Mouse (Mus musculus): Measurements from ENCODE around the gene Acsm2. TPM values are rescaled to one million over a fixed set of nuclear protein-coding genes. Genes with fewer than 3 reads are reported as not detected.
"Not testable (repeated sequence)": the region's sequence is repeated elsewhere in the genome, so short reads cannot be mapped to it uniquely, and the experiment has no call there.

Acsm2 gene
- total RNA-seq, 4 experiments from 2014 or later, result not detected

- DNase-seq, result not testable (repeated sequence)
Measured at GRCm38 (mm10) chr7:119562476-119562875, 8.3 kb downstream of the Acsm2 start.

GRCm38 (mm10) chr7:119594530-119595107, 40.5 kb downstream of the Acsm2 start:
- DNase-seq, result no peak

- no peak for DNase-seq
Measured at GRCm38 (mm10) chr7:119595306-119595705, 41.2 kb downstream of the Acsm2 start.

- no peak for DNase-seq
Measured at GRCm38 (mm10) chr7:119596536-119596935, 42.4 kb downstream of the Acsm2 start.

- no peak for DNase-seq
Measured at GRCm38 (mm10) chr7:119601195-119601953, 47.2 kb downstream of the Acsm2 start.

GRCm38 (mm10) chr7:119601954-119602317, 47.8 kb downstream of the Acsm2 start:
- DNase-seq, result no peak

GRCm38 (mm10) chr7:119604903-119605483, 50.9 kb downstream of the Acsm2 start:
- DNase-seq, result no peak

GRCm38 (mm10) chr7:119605926-119606663, 52.0 kb downstream of the Acsm2 start:
- no peak for DNase-seq

- DNase-seq, result no peak
Measured at GRCm38 (mm10) chr7:119606664-119607076, 52.5 kb downstream of the Acsm2 start, which contains the start of gene Acsm1. Acsm1 (plus strand) TSS chr7:119607026.

- no peak for DNase-seq
Measured at GRCm38 (mm10) chr7:119607796-119608515, 53.8 kb downstream of the Acsm2 start.

GRCm38 (mm10) chr7:119616531-119616930, 62.4 kb downstream of the Acsm2 start:
- DNase-seq, result no peak

- no peak for DNase-seq
Measured at GRCm38 (mm10) chr7:119617593-119617992, 63.5 kb downstream of the Acsm2 start.

- DNase-seq, result no peak
Measured at GRCm38 (mm10) chr7:119618209-119618935, 64.2 kb downstream of the Acsm2 start.

- DNase-seq, result no peak
Measured at GRCm38 (mm10) chr7:119620157-119620556, 66.0 kb downstream of the Acsm2 start.

- no peak for DNase-seq
Measured at GRCm38 (mm10) chr7:119638773-119639172, 84.6 kb downstream of the Acsm2 start.

GRCm38 (mm10) chr7:119642307-119642706, 88.2 kb downstream of the Acsm2 start:
- DNase-seq, result no peak

Other genes with a start within 250 kb of the Acsm2 start
- not detected for gene Gp2, start 95.1 kb upstream of the Acsm2 start, total RNA-seq (2022)
- not detected for gene Umod, start 75.1 kb upstream of the Acsm2 start, total RNA-seq (2022)
- 1 to 10 TPM; 4.3 to 5.8 (median 4.8) TPM for gene Acsm5, start 34.9 kb upstream of the Acsm2 start, total RNA-seq (2022)
- under 1 TPM in 1 of 4 experiments, not detected in 3; 0.70 TPM for gene Pdilt, start 30.9 kb upstream of the Acsm2 start, total RNA-seq (2022)
- gene Acsm1, start 52.7 kb downstream of the Acsm2 start, total RNA-seq (2022), result not detected
- not detected for gene Acsm4, start 135.7 kb downstream of the Acsm2 start, total RNA-seq (2022)
- gene Thumpd1, start 166.5 kb downstream of the Acsm2 start, total RNA-seq (2022), result 10 to 100 TPM; 36.0 to 42.5 (median 39.1) TPM
- 10 to 100 TPM in 2 of 4 experiments, 1 to 10 TPM in 2; 3.2 to 37.5 (median 17.3) TPM for gene Acsm3, start 206.6 kb downstream of the Acsm2 start, total RNA-seq (2022)
- 10 to 100 TPM in 2 of 4 experiments, 1 to 10 TPM in 2; 5.1 to 11.7 (median 9.6) TPM for gene Rexo5, start 239.7 kb downstream of the Acsm2 start, total RNA-seq (2022)
- gene Eri2, start 239.7 kb downstream of the Acsm2 start, total RNA-seq (2022), result 1 to 10 TPM; 5.5 to 9.3 (median 6.7) TPM

All from adrenal gland, adult 8-10 months (tissue).